Mouse (Mus musculus) ovary, adult 18-20 months (tissue): ENCODE data around the gene A630023A22Rik.
A peak's percentile ranks its signal among the peaks of the same experiment; 100 is the strongest.

Source experiments
- DNase-seq: peaks from one replicate; pipeline ENCODE4 v3.0.0; 2022; ENCODE audit warnings: low spot score, mixed read lengths

Gene A630023A22Rik

DNA sequence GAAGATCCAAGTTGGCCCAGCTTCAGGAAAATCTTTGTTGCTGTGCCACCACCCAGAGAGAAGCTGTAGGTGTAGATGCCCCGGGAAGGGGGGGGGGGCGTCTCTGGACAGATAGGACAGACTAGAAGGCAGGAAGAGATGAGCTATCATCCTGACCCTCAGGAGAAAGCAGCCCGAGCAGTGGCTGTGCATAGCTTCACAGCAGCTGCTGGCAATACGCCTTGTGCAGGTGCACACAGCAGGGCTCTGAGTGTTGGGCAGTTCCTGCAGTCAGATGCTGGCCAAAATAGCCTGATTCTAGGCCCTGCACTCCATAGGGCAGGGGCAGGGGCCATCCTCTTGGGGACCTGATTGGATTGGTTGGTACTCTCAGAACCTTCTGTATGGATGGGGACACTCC, 15.7 kb downstream of the A630023A22Rik start:
- DNase-seq, result no peak

DNA sequence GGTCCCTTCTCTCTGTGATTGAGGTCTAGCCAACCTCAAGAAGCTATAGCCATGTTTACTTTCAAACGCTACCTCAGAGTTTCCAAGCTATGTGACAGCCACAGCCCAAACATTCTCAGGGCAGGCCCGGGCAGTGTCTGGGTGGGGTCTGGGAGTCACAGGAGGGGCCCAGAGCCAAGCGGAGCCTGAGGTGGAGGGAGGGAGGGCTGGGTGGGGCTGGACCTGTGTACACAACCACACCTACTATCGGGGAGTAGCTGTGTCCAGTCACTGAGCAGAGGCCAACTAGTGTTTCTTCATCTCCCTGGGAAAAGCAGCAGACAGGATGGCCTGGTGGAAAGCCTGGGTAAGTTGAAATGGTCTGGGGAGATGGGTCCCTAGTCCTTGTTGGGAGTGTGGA, 16.8 kb downstream of the A630023A22Rik start, which contains the start of gene Anxa8:
Gene Anxa8, plus strand, starts transcription at position 251 of the 400 bp plus-strand sequence.
- no peak for DNase-seq

DNA sequence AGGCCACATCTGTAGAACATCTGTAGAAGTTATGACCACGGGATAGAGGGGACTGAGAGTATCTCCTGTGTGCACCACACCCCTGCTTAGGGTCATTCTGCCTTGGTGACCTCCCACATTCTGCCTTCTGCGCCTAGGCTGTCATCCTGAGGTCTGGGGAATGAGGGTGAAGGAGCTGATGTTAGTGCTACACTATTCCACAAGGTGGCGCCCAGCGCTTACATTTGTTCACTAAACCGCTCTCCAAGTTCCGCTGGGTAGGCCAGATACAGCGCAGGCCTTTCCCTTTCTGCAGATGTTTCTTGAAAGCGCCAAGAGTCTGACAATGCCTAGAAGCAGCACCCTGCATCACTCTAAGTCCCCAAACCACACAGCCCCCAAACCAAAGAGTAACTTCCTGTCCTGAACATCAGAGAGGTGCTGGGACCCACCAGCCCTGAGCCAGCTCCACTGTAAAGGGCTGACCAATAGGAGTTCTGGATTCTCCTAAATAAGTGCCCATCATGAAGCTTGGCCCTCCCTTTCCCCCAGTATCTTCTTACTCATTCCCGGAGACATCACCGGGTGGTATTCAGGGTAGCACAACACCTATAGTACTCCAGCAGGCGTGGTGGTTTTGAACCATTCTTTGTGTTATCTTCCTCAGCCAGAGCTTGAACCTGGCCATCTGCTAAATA, 22.1 kb downstream of the A630023A22Rik start:
- DNase-seq, result peak; percentile 9

DNA sequence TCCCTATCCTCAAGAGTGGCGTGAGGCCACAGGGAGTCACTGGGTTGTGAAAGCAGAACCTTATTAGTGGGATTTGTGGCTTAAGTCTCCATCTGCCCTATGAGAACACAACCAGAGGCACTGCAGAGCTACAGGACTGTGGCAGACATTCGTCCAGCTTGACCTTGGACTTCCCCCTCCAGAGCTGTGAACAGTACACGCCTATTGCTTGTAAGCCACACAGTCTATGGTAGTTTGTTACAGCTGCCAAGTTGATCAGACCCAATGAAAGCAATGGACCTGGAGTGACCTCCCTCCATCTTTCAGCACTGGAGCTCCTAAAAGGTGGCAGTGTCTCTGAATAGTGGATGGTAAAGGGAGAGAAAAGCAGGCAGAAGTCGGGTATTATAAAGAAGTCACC, 24.3 kb downstream of the A630023A22Rik start:
- DNase-seq, result no peak

DNA sequence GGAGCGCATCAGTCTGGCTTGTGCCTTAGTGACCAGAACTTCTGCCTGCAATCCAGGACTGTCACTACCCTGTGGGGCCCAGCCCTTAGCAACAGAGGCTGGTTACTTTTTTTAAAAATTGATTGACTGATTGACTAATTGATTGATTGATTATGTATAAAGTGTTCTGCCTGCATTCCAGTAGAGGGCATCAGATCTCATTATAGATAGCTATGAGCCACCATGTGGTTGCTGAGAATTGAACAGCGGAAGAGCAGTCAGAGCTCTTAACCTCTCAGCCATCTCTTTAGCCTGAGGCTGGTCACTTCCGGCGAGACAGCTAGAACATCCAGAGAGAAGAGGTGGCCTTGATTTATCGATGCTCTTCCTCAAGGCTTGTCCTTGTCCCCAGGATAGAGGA, 25.3 kb downstream of the A630023A22Rik start:
- no peak for DNase-seq

DNA sequence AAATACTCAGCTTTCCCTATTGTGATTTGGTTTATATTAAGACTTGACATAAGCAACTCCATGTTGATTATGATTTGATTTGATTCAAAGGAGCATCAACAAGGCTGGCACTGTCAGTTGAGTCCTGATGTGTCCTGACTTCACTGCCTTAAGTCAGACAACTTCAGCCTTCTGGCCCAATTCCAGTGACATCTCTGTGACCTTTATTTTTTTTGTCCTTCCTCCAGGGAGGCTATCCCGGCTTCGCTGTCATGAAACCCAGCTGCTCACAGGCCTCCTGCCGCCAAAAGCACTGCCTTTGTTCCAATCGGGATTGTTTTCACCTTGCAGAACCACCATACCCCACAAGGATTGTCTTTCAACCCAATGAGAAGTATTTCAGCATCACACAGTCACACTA, 27.2 kb downstream of the A630023A22Rik start:
- no peak for DNase-seq

DNA sequence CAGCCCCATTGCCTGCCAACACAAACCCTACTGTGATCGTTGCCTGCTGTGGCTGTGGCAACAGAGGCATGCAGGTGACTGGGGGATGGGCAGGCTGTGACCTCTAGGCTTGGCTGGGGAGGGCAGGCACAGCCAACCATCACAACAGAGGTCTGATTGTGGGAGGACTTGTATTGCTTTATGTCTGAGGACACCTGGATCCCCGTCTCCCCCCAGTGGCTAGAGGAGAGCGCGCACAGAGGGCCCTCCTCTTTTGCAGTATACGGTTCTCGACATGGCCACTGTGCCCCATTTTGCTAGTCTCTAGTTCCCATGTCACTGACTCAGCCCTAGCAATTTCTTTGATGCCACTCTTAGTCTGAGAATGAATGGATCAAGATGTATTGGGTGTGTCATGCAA, 30.9 kb downstream of the A630023A22Rik start:
- DNase-seq, result no peak

DNA sequence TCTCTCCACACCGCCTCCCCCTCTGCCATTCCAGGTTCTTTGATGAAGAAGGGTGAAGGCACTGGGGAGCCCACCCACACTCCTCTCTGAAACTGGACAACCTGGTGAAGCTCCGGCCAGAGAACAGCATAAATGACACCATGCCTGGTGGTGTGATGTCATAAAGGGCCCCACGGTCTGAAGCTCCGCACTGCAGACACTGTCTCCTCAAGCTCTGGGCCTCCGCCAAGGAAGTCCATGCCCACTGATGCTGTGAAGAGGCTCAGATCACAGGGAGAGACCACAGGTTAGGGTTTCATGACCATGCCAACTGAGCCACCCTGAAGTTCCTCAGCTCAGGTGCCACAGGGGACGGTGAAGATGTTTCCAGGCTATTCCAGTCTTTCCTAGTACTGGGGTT, 50.0 kb downstream of the A630023A22Rik start, which contains the start of gene Antxrl:
Gene Antxrl, plus strand, starts transcription at position 192 of the 400 bp plus-strand sequence.
- DNase-seq, result no peak

DNA sequence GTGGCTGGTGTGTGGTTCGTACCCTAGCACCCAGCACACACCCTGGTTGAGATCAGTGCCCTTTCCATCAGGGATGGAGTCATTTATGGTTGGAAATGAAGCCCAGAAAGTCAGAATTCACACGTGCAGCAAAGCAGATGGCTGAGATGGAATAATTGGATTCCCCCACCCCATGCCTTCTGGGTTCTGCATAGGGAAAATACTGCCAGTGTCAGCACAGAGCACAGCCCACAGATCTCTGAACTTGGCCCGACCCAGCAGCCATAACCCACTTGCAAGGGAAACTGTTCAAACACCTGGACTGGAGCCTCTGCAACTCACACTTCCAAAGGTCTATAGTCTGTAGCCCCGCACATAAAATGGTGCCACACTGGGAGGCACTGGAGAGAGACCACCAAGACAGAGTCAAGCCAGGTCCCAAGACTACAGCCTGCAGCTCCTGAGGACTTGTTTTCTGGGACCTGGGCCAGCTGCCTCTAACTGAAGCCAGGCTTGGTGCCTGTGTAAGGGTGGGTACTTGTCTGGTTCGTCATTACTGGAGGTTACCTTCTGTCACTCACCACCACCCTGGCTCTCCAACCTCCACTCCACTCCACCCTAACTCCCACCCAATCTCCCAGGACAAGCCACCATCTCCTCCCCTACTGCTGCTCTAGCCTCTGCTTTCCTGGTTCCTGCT, 52.3 kb downstream of the A630023A22Rik start:
- DNase-seq, result no peak

DNA sequence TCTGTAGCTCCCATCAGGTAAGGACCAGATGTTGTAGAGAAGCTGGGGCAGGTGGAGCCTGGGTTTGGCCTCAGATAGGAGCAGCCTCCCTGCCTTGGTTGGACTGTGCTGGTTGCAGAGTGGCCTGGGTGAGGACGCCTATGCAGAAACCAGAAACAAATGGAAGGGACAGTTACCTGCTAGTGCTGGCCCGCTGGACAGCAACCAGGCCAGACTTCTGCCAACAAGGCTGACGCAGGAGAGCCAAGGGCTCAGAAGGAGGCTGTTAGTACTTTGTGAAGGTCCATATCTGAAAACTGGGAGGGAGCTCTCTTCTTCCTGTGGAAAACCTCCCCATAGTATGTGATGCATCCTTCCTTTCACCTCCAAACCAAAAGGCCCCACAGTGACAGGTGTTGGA, 59.2 kb downstream of the A630023A22Rik start:
- DNase-seq, result no peak

DNA sequence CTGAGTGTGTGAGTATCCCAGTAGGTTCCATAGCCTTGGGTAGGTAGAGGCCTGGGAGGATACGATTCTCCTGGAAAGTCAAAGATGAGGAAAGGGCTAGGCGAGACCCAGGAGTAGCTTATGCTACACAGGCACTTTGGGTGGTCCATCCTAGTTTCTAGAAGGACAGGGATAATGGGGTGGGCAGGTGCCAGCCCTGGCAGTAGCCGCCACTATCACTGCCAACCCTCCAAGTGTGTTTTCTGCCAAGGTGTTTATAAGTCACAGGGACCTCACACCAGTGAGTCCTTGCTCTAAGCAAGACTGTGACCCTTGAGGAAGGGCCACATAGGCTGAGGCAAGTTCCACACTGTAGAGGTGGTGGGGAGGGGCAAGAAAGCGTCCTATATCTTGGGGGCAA, 61.3 kb downstream of the A630023A22Rik start:
- no peak for DNase-seq

DNA sequence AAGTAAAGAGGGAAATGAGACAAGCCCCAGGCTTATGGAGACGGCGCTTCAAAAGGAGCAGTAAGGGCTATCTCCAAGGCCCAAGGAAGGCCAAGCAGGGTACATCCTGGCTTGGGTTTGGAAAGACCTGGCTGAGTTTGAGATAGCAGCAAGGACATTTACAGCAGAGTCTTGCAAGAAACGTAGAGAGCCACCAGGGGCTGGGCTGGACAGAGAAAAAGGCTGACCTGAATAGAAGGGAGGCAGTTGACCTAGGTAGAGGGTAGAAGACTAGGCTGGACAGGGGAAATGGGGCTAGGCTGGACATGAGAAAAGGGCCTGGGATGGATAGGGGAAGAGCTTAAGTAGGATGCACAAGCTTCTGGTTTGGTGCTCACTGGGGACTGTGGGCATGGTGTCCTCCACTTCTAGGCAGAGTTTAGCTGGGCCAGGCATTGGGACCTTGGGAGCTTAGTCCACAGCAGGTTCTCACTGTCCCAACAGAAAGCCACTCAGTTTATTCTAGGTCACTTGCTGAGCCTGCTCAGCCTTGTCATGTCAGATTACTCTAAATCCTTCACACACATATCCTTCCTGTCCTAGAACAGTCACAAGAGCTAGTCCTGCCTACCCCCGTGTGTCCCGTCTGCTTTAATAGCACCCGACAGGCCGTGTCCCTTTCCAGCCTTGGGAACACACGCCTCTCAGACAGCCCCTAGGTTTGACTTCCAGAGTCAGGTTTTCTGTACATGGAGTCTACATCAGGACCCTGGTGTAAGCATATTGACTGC, 68.5 kb downstream of the A630023A22Rik start:
- no peak for DNase-seq

DNA sequence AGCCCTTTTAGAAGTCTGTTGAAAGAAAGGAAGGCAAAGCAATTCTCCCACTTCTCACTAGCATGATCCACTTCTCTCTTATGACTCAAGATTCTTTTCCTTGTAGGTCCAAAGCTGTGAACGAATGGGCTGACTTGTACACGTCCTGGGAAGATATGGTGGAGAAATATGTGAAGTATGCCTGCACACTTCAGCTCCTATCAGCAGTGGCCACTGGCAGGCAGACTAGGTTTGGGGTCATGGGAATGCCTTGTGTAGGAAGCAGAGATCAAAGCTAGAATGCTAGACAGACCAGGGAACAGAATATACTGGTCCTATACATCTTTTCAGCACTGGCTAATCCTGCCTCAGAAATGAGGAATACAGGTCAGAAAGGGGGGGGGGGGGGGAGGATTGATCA, 75.8 kb downstream of the A630023A22Rik start:
- no peak for DNase-seq

DNA sequence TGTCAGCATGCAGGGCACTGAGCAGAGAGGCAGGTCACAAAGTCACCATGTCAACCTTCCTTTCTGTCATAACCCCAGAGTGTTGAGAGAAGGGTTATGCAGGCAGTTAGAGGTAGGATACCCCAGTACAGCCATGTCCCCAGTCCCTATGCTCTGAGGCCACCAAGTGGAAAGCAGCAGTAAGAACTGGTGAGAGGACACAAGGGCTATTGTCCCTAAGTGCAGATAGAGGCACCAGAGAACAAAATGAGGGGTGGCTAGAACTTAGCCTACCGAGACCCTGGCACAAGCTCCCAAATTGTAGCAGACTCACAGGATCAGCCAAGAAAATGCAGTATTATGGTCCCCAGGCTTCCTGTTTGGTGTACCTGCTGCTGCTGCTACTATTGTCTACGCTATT, 85.6 kb downstream of the A630023A22Rik start:
- no peak for DNase-seq

DNA sequence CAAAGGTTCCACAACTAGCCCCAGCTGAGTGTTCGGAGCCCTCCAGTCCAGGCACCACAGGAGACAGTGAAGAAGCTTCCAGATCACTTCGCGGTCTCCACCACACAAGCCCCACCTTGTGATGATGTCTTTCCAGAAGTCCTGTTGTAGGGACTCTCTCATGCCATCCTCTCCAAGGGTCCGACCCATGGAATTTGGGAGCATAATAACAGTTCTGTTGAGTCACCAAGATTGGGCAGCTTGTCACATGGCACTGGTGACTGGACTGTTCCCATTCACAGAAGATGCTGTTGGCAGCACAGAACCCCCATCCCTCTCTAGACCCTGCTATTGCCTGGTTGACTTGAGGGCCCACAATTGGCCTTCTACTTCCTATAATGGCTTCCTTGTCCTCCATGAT, 86.2 kb downstream of the A630023A22Rik start, which contains the start of gene Gm5460:
Gene Gm5460, plus strand, starts transcription at position 378 of the 400 bp plus-strand sequence.
- no peak for DNase-seq

DNA sequence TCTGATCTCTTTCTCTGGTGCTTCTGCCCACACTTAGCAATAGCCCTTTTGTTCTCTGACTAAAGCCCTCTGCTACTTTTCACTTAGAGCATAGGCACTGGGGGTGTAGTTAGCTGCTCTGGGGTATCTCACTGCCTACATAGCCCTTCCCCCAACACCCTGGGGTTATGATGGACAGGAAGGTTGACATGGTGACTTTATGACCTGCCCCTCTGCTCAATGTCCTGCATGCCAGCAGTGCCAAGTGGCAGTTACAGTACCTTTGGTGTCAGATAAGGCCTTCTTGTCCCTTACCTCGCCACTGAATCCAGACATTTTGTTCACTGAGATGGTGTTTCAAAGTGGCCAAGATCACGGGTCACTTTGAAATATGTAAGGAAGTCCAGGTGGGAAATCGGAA, 87.5 kb downstream of the A630023A22Rik start, which contains the start of gene Gm30083:
Gene Gm30083, minus strand, starts transcription at position 120 of the 400 bp plus-strand sequence.
- no peak for DNase-seq

DNA sequence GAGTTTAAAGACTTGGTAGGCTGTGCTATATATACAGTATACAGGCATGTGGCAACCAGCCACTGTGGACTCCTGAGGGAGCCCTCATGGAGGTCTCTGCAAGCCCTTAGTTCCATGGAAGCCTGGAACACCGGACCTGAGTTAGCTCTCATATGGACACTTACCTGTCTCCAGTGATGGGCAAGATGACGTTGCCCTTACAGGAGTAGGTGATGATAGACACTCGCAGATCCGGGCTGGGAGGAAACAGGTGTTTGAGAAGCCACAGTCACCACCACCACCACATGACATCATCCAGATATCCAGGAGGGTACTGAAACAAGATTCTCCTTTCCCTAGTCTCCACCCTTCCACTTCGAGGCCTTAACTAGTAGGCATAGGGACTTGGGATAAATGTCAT, 100.2 kb downstream of the A630023A22Rik start:
- no peak for DNase-seq

DNA sequence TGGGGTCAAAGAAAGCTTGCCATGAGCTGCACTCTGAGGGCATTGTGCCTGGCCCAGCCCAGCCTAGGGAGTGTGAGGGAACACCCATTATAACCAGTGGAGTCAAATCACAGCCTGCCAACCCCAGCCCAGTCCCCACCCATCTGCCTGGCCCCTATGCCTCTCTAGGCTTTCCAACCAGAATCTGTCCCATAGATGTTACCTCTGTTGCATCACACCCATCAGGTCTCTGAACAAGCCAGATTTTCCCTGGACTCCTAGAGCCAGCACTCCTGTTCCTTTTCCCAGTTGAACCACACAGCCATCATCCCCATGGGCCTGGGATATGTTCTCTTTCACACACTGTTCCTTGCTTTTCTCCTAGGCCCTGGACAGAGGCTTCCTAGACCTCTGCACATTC, 101.1 kb downstream of the A630023A22Rik start:
- DNase-seq, result no peak
